Mouse (Mus musculus): ENCODE results near the gene Pkd1l1. TPM values are rescaled to one million over a fixed set of nuclear protein-coding genes. Genes with fewer than 3 reads are reported as not detected.

Gene Pkd1l1
- polyA plus RNA-seq, 1 experiment, result not detected

DNA sequence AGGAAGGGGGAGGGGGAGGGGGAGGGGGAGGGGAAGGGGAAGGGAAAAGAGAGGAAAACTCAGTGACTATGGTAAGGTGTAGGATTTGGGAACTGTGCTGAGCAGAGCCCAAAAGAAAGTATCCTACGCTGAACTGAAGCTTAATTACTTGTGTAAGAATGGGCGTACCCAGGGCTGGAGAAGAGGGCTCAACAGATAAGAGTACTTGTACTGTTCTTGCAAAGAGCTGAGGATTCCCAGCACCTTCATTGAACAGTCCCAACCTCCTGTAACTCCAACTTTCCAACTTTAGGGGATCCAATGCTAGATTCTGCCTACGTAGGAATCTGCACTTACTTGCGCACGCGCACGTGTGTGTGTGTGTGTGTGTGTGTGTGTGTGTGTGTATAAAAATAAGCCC is 5.0 kb downstream of the Pkd1l1 start:
- Histone ChIP-seq H3ac (ENCODE audit: control insufficient read depth, insufficient read length) (no peak overlapping the region), H3K79me2 (ENCODE audit: control insufficient read depth, insufficient read depth) (no peaks in the 10 kb centered on the region), H3K4me3 (no peak overlapping the region), H3K36me3 (ENCODE audit: control insufficient read depth, insufficient read depth) (no peaks in the 10 kb centered on the region), H3K4me2 (ENCODE audit: low read depth) (no peak overlapping the region), H3K27me3 (ENCODE audit: control insufficient read depth, insufficient read depth, insufficient read length) (peaks cover 9% of the 10 kb centered on the region)
- no peak for TF ChIP-seq POLR2AphosphoS2 (IDR thresholded peaks at IDR 0.05; ENCODE audit: insufficient read length, low read depth)
- no peak for TF ChIP-seq TCF12 (IDR thresholded peaks at IDR 0.05; ENCODE audit: insufficient read depth, poor library complexity, severe bottlenecking)
- no peak for TF ChIP-seq POLR2A (IDR thresholded peaks at IDR 0.05; ENCODE audit: insufficient read length, low read depth)
- TF ChIP-seq REST (IDR thresholded peaks at IDR 0.05; ENCODE audit: insufficient read depth, insufficient read length), result no peak
- no peak for TF ChIP-seq MYOG (IDR thresholded peaks at IDR 0.05; ENCODE audit: control insufficient read depth in 1 of 3, insufficient read depth in 1 of 3, insufficient read length in 2 of 3, low read depth in 2 of 3)
- TF ChIP-seq CEBPB (IDR thresholded peaks at IDR 0.05; ENCODE audit: insufficient read depth, poor library complexity, severe bottlenecking), result no peak

DNA sequence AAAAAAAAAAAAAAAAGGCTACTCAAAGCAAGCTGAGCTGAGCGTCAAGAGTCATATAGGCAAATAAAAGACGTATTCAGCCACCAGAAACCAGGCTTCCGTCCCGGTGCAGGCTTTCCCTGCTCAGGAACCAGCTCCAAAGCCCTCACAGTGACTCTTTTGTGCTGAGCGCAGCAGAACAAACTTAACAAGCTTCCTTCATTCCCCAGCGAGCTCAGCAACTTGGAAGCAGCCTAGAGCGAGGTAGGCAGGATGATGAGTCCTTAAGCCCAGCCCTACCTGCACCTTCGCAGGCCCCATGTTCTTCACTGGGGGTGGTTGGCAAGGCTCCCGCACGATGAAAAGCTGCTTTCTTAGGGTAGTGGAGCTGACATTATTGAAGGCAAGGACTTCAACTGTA is 14.5 kb downstream of the Pkd1l1 start:
- no peak for TF ChIP-seq REST (IDR thresholded peaks at IDR 0.05; ENCODE audit: insufficient read depth, insufficient read length)
- TF ChIP-seq TCF12 (IDR thresholded peaks at IDR 0.05; ENCODE audit: insufficient read depth, poor library complexity, severe bottlenecking), result no peak
- TF ChIP-seq MYOG (IDR thresholded peaks at IDR 0.05; ENCODE audit: control insufficient read depth in 1 of 3, insufficient read depth in 1 of 3, insufficient read length in 2 of 3, low read depth in 2 of 3), result no peak
- TF ChIP-seq SRF (IDR thresholded peaks at IDR 0.05; ENCODE audit: control insufficient read depth, insufficient read length, low read depth), result no peak
- no peak for TF ChIP-seq CEBPB (IDR thresholded peaks at IDR 0.05; ENCODE audit: insufficient read depth, poor library complexity, severe bottlenecking)
- no peak for TF ChIP-seq MYOD1 (IDR thresholded peaks at IDR 0.05; ENCODE audit: control insufficient read depth in 1 of 3, insufficient read length in 2 of 3, low read depth in 2 of 3)
- TF ChIP-seq USF1 (IDR thresholded peaks at IDR 0.05; ENCODE audit: low read depth), result no peak
- no peak for TF ChIP-seq POLR2AphosphoS2 (IDR thresholded peaks at IDR 0.05; ENCODE audit: insufficient read length, low read depth)
- H3K36me3 ChIP-seq (ENCODE audit: control insufficient read depth, insufficient read depth), result no peaks in the 10 kb centered on the region

DNA sequence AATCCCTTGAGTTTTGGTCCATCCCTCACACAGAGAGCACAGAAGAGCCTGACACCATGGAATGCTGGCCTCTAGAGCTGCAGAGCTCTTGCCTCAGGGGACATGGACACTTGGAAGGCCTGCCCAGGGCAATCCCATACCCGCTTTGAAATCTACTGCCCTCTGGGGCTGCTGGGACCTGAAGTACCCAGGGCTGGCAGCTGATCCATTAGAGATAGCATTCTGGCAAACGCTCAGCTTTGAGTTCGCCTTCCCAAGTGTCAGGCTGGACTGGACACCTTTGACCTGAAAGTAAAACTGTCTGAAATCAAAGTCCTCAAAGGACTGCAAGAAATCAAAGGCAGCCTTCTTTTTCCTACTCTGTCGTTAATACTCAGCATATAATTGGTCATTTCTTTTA is 15.0 kb downstream of the Pkd1l1 start:
- Histone ChIP-seq H3K4me2 (ENCODE audit: low read depth) (no peak overlapping the region), H3K36me3 (ENCODE audit: control insufficient read depth, insufficient read depth) (no peaks in the 10 kb centered on the region), H3K79me2 (ENCODE audit: control insufficient read depth, insufficient read depth) (no peaks in the 10 kb centered on the region), H3K27me3 (ENCODE audit: control insufficient read depth, insufficient read depth, insufficient read length) (no peaks in the 10 kb centered on the region), H3K4me3 (no peak overlapping the region), H3ac (ENCODE audit: control insufficient read depth, insufficient read length) (no peak overlapping the region)
- TF ChIP-seq MYOG (IDR thresholded peaks at IDR 0.05; ENCODE audit: control insufficient read depth in 1 of 3, insufficient read depth in 1 of 3, insufficient read length in 2 of 3, low read depth in 2 of 3) (no peak), REST (IDR thresholded peaks at IDR 0.05; ENCODE audit: insufficient read depth, insufficient read length) (no peak), TCF3 (IDR thresholded peaks at IDR 0.05; ENCODE audit: insufficient read length, low read depth) (no peak), SRF (IDR thresholded peaks at IDR 0.05; ENCODE audit: control insufficient read depth, insufficient read length, low read depth) (no peak), CEBPB (IDR thresholded peaks at IDR 0.05; ENCODE audit: insufficient read depth, poor library complexity, severe bottlenecking) (no peak), MYOD1 (IDR thresholded peaks at IDR 0.05; ENCODE audit: control insufficient read depth in 1 of 3, insufficient read length in 2 of 3, low read depth in 2 of 3) (no peak), POLR2AphosphoS2 (IDR thresholded peaks at IDR 0.05; ENCODE audit: insufficient read length, low read depth) (no peak), E2F4 (IDR thresholded peaks at IDR 0.05; ENCODE audit: insufficient read depth) (no peak)

More for the DNA sequence above, 14.5 kb downstream of the Pkd1l1 start:
- H3K27me3 ChIP-seq (ENCODE audit: control insufficient read depth, insufficient read depth, insufficient read length), result no peaks in the 10 kb centered on the region
- no peaks in the 10 kb centered on the region for H3K79me2 ChIP-seq (ENCODE audit: control insufficient read depth, insufficient read depth)
- H3K4me2 ChIP-seq (ENCODE audit: low read depth), result no peak overlapping the region
- H3ac ChIP-seq (ENCODE audit: control insufficient read depth, insufficient read length), result no peak overlapping the region
- no peak overlapping the region for H3K4me3 ChIP-seq

DNA sequence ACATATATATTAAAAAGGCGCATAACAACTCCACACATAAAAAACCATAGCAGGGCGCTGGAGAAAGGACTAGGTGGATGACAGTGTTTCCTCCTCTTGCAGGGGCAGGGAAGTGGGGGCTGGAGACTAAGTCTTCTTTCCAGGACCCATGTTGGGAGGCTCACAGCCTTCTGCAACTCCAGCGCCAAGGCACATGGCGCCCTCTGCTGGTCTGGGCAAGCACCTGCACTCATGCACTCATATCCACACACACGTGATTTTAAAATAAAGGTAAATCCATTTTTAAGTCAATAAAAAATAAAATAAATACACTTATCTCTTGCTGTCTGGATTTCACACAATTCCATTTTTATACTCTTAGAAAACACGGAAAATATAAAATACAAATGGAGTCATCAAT is 16.0 kb downstream of the Pkd1l1 start:
- Histone ChIP-seq H3K27me3 (ENCODE audit: control insufficient read depth, insufficient read depth, insufficient read length) (no peaks in the 10 kb centered on the region), H3ac (ENCODE audit: control insufficient read depth, insufficient read length) (no peak overlapping the region), H3K4me2 (ENCODE audit: low read depth) (no peak overlapping the region), H3K4me3 (no peak overlapping the region), H3K36me3 (ENCODE audit: control insufficient read depth, insufficient read depth) (no peaks in the 10 kb centered on the region), H3K79me2 (ENCODE audit: control insufficient read depth, insufficient read depth) (no peaks in the 10 kb centered on the region)
- no peak for TF ChIP-seq MAX (IDR thresholded peaks at IDR 0.05; ENCODE audit: low read depth)
- TF ChIP-seq MYOD1 (IDR thresholded peaks at IDR 0.05; ENCODE audit: control insufficient read depth in 1 of 3, insufficient read length in 2 of 3, low read depth in 2 of 3), result no peak
- no peak for TF ChIP-seq TCF12 (IDR thresholded peaks at IDR 0.05; ENCODE audit: insufficient read depth, poor library complexity, severe bottlenecking)
- no peak for TF ChIP-seq POLR2AphosphoS2 (IDR thresholded peaks at IDR 0.05; ENCODE audit: insufficient read length, low read depth)
- TF ChIP-seq REST (IDR thresholded peaks at IDR 0.05; ENCODE audit: insufficient read depth, insufficient read length), result no peak
- TF ChIP-seq TCF3 (IDR thresholded peaks at IDR 0.05; ENCODE audit: insufficient read length, low read depth), result no peak

DNA sequence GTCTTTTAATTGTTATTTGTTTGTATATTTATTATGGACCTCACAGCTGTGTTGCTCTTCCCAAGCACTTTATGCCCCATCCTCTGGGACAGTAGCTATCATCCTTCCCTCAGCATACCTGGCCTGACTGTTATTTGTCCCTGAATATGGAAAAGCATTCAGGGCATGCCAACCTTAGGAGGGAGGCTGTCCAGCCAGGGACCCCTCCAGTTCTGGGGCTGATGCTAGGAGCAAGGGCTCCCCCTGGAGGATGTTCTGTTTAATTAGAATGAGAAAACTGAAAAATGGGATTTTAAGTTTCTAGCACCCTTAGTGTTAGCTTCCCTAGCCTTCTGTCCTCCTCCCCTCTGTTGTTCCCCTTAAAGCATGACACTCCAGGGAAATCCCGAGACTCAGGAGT is 17.4 kb downstream of the Pkd1l1 start:
- no peak overlapping the region for H3K4me2 ChIP-seq (ENCODE audit: low read depth)
- H3K4me3 ChIP-seq, result no peak overlapping the region
- no peaks in the 10 kb centered on the region for H3K79me2 ChIP-seq (ENCODE audit: control insufficient read depth, insufficient read depth)
- H3ac ChIP-seq (ENCODE audit: control insufficient read depth, insufficient read length), result no peak overlapping the region
- no peak for TF ChIP-seq MYOG (IDR thresholded peaks at IDR 0.05; ENCODE audit: control insufficient read depth in 1 of 3, insufficient read depth in 1 of 3, insufficient read length in 2 of 3, low read depth in 2 of 3)
- no peak for TF ChIP-seq USF1 (IDR thresholded peaks at IDR 0.05; ENCODE audit: low read depth)
- TF ChIP-seq MAX (IDR thresholded peaks at IDR 0.05; ENCODE audit: low read depth), result no peak
- TF ChIP-seq MYOD1 (IDR thresholded peaks at IDR 0.05; ENCODE audit: control insufficient read depth in 1 of 3, insufficient read length in 2 of 3, low read depth in 2 of 3), result no peak
- TF ChIP-seq REST (IDR thresholded peaks at IDR 0.05; ENCODE audit: insufficient read depth, insufficient read length), result no peak
- TF ChIP-seq POLR2AphosphoS2 (IDR thresholded peaks at IDR 0.05; ENCODE audit: insufficient read length, low read depth), result no peak
- TF ChIP-seq TCF3 (IDR thresholded peaks at IDR 0.05; ENCODE audit: insufficient read length, low read depth), result no peak
- no peak for TF ChIP-seq POLR2A (IDR thresholded peaks at IDR 0.05; ENCODE audit: insufficient read length, low read depth)
- TF ChIP-seq SRF (IDR thresholded peaks at IDR 0.05; ENCODE audit: control insufficient read depth, insufficient read length, low read depth), result no peak
- TF ChIP-seq CEBPB (IDR thresholded peaks at IDR 0.05; ENCODE audit: insufficient read depth, poor library complexity, severe bottlenecking), result no peak
- TF ChIP-seq TCF12 (IDR thresholded peaks at IDR 0.05; ENCODE audit: insufficient read depth, poor library complexity, severe bottlenecking), result no peak
- H3K27me3 ChIP-seq (ENCODE audit: control insufficient read depth, insufficient read depth, insufficient read length), result no peaks in the 10 kb centered on the region
- no peaks in the 10 kb centered on the region for H3K36me3 ChIP-seq (ENCODE audit: control insufficient read depth, insufficient read depth)

All from myocyte (in vitro differentiated cells).